Mouse (Mus musculus) kidney, postnatal 4 days (tissue): Measurements from ENCODE around the gene Sass6.
A peak's percentile ranks its signal among the peaks of the same experiment; 100 is the strongest.
"Not testable (repeated sequence)": the region's sequence is repeated elsewhere in the genome, so short reads cannot be mapped to it uniquely, and the experiment has no call there.

Experiments
- DNase-seq, 2 experiments: peaks; one replicate each; pipeline ENCODE4 v3.0.0; 2021; ENCODE audit warnings: mixed read lengths in 2 of 2

Sass6 gene

GRCm38 (mm10) chr3:116634091-116634490 is 39.3 kb downstream of the Sass6 start:
- DNase-seq: no peak

DNA sequence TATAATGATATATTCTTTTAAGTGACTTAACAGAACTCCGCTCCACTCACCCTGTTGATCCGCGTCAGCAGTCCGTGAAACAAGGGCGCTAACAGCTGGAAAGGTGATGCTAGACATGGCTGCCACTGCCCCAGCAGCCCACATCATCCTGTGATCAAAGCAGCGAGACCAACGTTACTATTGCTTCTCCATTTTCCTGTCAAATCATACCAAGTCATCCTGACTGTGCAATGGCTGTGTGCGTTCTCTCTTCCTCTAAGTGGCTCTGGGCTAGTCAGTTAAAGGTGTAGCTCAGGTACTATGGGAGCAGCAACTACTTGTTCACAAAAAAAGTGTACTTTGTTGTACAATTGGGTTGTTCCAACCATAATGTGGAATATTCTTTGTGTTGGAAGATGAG is 40.1 kb downstream of the Sass6 start:
- no peak for DNase-seq

- DNase-seq: no peak
These were observed 41.0 kb downstream of the Sass6 start for GRCm38 (mm10) chr3:116635799-116636198.

DNA sequence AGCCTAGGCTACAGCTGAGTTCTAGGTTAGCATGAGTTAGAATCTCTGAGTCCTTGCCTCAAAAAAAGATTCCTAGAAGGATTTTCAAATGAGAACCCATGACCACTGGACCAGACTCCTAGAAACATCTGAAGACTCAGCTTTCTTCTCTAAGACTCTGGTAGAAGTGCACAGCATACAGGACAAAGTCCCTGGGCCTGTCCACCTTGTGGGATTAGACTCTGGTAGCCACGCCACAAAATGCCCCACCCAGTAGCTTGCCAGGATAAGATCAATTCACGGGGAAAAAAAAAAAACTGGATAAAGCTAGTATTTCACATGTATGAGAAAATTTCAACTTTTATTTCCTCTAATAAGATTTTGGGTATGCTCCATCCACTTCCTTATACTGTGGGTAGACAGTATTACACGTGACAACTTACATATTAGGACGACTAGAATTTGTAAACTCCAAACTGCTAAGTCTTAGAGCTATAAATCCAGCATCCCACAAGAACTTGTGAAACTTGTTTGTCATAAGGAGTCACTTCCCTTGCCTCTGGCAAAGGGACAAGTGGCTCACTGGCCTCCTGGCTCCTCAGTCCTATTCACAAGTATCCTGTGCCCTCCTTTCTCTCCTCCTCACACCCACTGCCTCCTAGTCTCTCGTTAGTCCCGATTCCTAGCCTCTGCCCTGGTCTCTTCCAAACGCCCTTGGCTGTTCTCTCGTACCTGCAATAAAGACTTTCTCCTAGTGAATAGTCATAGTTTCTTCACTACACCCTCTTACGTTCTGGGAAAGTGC is 43.1 kb downstream of the Sass6 start:
- DNase-seq: no peak

DNA sequence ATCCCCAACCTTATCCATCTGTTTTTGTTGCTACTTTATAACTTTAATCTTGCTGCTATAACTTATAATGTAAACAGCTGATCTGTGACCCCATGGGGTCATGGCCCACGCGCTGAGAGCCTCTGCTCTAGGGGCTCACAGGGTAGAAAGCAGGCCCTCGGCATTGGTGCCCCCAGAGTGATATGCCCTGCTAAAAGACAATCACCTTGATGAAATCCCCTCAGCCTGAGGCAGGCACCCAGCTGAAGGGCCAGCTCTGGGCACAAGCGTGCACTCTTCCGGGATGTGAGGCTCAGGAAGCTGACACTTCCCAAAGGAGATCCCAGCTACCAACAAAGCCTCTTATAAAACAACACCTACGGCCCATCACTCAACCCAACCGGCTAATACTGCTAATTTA is 43.8 kb downstream of the Sass6 start:
- DNase-seq: no peak

DNA sequence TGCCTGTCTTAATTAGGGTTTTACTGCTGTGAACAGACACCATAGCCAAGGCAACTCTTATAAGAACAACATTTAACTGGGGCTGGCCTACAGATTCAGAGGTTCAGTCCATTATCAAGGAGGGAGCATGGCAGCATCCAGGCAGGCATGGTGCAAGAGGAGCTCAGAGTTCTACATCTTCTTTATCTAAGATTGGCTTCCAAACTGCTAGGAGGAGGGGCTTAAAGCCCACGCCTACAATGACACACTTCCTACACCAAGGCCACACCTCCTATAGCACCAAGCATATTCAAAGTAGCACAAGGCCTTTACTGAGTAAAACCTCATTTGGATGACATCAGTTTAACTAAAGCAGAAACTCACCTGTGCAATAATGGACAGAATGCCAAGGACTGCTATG is 45.2 kb downstream of the Sass6 start:
- DNase-seq: no peak

GRCm38 (mm10) chr3:116641811-116642371 is 47.1 kb downstream of the Sass6 start:
- DNase-seq: no peak

DNA sequence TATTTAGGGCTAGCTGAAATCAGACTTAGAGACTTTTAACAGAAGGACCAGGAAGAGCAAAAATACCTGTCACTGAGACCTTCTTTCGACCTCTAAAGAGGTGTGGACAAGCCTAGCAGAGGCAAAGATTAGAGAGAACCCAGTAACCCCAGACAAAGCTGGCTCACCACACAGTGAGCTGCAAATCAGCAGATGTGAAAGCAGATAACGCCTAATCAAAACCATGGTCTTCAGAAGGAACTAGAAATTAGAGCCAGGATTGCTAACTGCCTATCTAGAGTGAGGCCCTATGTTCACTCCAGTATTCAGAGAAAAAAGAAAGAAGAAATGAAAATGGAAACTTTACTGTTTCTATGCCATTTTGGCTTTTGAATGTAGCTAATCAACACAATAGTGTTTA is 47.6 kb downstream of the Sass6 start:
- no peak for DNase-seq

DNA sequence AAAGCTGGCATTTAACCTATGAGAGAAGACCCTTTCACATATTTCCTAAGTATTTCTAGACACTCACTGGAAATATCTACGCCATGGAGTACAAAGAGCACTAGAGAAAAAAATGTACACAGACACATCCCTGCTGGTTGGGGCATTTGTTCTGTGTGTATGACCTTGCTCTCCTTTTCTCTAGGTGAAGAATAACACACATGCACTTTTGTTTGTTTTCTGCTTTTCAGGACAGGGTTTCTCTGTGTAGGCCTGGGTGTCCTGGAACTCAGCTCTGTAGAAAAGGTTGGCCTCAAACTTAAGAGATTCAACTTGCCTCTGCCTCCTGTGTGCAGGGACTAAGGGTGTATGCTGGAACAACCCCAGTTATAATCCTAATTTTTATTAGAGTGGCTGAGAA is 51.6 kb downstream of the Sass6 start:
- DNase-seq: no peak

GRCm38 (mm10) chr3:116648805-116649204 is 54.0 kb downstream of the Sass6 start:
- DNase-seq: no peak

- DNase-seq: no peak
These were observed 55.9 kb downstream of the Sass6 start for GRCm38 (mm10) chr3:116650698-116651097.

- DNase-seq: no peak
These were observed 57.3 kb downstream of the Sass6 start for GRCm38 (mm10) chr3:116652033-116652446.

- no peak for DNase-seq
These were observed 58.6 kb downstream of the Sass6 start for GRCm38 (mm10) chr3:116653278-116653945.

- not testable (repeated sequence) for DNase-seq
These were observed 59.3 kb downstream of the Sass6 start for GRCm38 (mm10) chr3:116654051-116654450.

DNA sequence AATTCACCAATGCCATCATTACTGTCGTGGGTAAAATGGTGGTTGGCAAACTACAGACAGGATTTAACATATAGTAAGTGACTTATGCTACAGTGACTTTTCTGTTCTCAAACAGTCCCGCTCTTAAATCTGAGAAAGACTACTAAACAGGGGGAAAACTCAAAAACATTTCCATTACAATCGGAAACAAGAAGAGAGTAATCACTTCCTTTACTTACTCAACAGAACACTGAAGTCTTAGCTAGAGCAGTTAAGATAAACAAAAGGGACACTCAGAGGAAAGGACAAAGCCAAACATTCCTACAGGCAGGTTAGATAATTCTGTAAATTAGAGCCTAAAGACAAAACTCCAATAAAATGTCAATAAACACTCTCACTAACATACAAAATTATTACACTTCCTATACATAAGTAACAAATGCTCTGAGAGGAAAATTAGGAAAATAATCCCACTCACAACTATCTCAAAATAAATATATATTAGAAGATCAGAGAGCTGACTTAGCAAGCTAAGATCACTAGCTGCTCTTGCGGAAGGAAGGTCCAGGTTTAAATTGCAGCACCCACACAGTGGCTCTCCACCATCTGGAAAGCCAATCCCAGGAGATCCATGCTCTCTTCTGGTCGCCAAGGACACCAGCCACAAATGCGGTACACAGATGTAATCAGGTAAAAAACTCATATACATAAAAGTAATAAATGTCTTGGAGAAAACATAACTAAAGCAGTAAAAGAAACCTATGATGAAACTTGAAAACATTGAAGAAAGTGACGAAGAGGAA is 61.6 kb downstream of the Sass6 start:
- DNase-seq: no peak

DNA sequence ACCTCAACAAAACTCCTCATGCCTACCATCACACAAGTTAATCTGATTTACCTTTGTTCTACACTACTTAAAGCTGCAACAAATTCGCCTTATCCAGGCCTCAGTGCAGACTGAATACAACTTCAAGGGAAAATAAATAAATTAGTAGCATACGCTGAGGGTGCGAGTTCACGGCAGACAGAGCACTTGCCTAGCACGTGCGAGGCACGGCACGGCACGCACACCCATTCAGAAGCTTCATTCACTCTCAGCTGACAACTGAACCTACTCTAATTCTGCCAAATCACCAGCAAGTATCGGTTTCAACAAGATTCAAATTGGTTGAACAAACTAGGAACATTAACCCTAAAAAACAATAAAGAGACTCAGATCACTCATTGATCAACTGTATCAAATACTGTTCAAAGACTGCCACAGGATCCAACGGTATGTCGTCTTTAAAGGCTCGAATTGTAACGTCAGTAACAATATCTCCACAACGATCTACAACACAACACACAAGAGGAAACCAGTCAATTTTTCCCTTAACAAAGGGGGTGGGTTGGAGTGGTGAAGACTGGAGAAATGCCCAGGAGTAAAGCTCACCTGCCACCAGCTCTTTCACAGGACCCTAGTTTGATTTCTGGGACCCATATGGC is 64.3 kb downstream of the Sass6 start:
- DNase-seq: no peak

DNA sequence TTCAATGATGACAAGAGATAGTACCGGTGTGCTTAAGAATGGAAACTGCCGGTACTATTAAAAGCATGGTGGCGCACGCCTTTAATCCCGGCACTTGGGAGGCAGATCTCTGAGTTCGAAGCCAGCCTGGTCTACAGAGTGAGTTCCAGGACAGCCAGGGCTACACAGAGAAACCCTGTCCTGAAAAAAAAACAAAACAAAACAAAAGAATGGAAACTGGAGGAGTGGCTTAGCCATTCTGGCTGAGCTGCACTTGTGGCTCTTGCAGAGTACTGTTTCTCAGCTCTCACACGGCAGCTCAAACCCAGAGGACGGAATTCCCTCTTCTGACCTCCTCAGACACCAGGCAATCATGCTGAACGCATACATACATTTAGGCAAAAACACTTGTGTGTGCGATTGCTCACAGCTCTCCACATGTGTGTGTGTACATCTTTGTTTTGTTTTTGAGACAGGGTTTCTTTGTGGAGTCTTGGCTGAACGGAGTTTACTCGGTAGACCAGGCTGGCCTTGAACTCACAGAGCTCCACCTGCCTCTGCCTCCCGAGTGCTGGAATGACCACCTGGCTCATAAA is 65.2 kb downstream of the Sass6 start:
- DNase-seq: no peak

DNA sequence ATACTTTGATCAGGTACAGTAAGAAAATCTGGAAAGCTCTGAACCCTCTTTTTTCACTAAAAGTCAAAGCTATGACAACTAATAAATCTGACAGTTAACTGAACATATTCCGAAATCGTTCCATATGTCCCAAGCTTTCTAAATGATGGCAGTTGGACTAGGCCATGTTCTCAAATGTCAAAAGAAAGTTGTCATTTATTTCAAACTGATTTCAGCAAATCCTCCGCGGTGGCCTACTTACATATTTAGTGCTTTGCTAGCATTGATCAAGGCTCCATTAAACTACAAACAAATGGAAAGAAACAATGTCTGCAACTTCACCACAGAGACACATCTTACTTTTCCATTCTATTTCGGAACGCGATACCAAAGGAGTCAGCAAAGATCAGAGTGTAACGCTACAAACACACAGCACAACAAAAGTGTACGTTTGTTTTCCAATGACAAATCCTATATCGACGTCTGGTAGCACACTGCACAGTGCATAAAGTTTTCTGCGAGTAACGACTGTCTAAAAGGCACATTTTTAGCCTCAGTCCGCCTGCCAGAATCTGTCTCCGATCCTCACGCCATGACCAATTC is 66.6 kb downstream of the Sass6 start:
- no peak for DNase-seq

DNA sequence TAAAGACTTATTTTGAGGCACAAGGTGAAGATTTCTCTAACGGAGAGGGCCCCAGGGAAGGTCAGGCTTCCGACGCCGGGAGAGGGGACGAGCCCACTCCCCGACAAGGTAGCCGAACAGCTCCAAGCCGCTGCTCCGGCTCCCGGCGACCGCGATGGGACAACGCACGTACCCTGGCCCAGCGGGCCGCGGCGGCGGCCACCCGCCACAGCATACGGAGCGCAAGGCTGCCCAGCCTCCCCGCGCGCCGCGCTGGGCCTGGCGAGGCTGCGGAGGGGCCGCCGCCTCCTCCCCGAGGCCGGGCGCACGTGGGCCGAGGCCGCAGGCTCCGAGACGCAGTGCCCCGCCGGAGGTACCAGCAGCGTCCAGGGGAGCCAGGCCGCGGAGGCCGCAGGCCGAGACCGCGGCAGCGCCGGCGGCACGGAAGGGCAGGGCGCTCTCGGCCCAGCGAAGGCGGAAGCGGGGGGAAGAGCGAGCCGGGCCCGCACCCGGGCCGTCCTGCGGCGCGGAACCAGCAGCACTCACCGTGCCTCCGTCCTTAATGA is 67.2 kb downstream of the Sass6 start:
- no peak for DNase-seq

DNA sequence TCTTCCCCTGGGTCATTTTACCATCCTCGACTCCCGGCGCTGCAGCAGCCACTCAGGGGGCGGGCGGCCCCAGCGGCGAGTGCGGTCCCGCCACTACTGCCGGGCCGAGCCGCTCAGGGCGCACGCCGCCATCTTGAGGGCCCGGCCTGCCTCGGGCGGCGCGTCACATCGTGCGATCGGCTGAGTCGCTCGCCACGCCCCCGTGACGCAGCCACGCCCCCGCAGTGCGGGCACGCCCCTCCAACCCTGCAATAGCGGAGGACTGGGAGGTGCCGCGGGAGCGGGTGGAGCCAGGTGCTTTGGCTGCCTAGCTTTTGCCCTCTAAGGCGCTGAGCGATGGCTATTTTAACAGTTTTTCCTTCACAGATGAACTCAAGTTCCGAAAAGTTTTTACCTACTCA is 67.7 kb downstream of the Sass6 start, which contains the start of gene Mfsd14a:
Mfsd14a (minus strand) TSS at position 215 of the 401 bp plus-strand sequence.
- peak; percentile 100 for DNase-seq

GRCm38 (mm10) chr3:116664281-116664680 is 69.5 kb downstream of the Sass6 start:
- not testable (repeated sequence) for DNase-seq
